Mouse (Mus musculus): ENCODE measurements around the gene Il20.

The Il20 gene

DNA sequence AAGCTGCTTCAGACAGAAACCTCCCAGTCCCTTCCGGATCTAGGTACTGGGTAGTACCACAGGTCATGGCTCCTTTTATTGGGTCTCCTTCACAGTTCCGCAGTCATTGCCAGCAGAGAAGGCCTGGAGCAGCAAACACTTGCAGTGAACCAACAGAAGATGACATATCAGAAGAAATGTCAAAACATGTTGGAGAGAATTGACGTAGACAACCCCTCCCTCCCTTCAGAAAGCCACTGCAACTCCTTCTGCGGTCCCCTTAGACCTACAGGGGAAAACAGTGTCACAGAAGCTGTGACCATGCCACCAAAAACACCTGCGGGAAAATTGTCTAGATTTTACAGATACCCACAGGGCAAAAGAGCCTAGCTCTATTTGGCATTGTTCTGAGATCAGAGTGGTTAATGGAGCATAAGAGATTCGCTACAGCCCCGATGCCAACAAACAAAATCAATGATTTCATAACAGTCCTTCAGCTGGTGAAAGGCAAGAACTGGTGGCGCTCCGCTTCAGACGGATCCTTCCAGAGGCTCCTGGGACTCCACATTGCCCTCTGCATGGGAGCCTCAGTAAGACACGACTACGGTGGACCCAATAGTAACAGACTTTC, at the start of gene Il20:
TSS of gene Il20 (minus strand) at position 51 of the 610 bp plus-strand sequence.
- DNase-seq, result no peak

- DNase-seq, result no peak
These were observed 35.7 kb upstream of the Il20 start for GRCm38 (mm10) chr1:130946920-130947319.

DNA sequence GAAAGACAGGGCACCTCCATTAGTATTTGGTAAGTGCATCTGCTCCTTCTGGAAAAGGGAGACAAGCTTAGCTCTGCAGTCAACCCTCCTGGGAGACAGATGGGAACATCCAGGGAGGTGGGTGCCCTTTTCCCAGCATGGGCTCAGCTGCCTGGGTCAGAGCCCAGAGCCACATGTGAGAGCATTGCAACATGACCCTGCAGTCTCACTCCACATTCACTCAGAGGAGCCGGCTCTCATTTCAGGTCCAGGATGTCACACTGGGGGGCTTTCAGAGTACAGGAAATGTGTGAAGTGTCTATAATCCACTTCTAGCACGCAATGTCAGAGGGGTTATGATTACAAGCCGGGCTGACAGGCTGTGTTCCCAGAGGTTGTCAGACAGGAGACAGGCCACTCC, 30.6 kb upstream of the Il20 start:
- DNase-seq, result no peak

GRCm38 (mm10) chr1:130940065-130940687, 28.9 kb upstream of the Il20 start, which contains the start of gene Il19:
TSS of gene Il19 (minus strand) at chr1:130940115.
- DNase-seq, result no peak

DNA sequence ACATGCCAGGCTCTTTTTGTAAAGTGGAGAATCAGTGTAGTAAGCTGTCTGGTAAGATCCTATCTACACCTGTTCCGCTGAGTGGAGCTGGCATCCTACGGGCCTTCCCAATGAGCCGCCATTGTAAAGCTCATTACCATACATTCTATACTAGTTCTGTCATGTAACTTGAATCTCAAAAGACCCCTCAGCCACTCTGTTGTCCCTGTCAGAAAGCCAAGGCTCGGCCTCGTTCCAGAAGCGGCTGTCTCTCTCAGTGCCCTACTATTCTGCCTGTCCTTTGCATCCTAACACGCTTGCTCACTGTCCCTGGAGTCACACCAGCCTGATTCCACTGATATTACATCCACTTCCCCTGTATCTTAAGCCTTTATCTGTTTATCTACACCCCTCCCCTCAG, 26.9 kb upstream of the Il20 start:
- no peak for DNase-seq

GRCm38 (mm10) chr1:130937170-130937569, 25.9 kb upstream of the Il20 start:
- DNase-seq, result no peak

GRCm38 (mm10) chr1:130936351-130936750, 25.1 kb upstream of the Il20 start:
- DNase-seq, result no peak

DNA sequence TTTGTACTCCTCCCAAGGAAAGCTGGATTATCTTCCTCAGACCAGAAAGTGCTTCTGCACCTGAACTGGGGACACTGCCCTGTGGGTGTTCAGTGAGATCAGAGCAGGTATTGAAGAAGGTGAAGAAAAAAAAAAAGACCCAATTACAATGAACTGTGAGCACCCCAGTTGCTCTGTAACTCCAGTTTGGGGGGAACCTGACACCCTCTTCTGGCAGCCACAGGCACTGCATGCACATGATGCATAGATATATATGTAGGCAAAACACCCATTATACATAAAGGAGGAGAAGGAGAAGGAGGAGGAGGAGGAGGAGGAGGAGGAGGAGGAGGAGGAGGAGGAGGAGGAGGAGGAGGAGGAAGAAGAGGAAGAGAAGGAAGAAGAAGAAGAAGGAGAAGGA, 15.2 kb upstream of the Il20 start:
- DNase-seq, result no peak

GRCm38 (mm10) chr1:130918323-130918980, 7.2 kb upstream of the Il20 start:
- DNase-seq, result no peak

GRCm38 (mm10) chr1:130902505-130902904, 8.7 kb downstream of the Il20 start:
- DNase-seq, result no peak

DNA sequence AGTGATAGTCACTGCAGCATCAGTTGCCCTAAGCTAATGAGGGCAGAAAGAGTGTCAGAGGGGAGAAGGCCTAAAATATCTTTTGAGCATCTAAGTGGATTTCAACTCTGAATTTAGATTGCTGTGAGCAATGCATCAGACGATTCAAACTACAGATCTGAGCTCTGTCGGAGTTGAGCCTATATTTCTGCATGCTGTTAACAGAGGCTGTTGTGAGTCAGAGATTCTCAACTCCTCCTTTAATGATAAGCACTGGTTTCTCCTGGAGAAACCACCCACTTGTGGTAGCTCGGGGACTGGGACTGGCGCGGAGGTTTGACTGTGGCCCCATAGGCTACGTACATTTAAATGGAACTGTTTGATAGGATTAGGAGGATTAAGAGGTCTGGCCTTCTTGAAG, 16.8 kb downstream of the Il20 start:
- DNase-seq, result no peak

DNA sequence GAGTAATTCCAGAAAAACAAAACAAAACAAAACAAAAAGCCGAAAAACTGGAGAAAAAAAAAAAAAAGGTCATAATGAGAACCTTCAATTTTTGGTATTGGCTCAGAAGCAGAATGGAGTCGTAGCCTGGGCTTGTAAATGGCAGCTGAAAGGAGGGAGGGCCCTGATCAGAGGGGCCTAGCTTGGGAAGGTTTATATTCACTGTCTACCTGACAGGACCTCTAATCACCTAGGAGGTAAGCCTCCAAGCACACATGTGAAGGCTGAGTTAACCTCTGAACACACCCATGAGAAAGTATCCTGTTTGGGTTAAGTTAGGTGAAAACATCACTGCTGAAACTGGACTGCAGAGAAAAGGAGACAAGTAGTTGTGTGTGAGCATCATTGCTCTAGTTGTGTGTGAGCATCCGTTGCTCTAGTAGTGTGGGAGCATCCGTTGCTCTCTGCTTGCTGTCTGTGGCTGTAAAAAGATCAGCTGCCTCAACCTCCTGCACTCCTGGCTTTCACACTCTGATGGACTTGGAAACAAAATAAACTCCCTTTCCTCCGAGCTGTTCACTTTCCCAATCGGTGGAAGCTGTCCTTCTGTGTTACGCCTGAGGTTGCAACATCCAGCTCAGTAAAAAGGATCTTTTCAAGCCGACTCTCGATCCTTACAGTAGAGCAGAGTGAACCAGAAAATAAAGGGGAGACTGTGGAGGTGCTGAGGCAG, 17.8 kb downstream of the Il20 start:
- no peak for DNase-seq

DNA sequence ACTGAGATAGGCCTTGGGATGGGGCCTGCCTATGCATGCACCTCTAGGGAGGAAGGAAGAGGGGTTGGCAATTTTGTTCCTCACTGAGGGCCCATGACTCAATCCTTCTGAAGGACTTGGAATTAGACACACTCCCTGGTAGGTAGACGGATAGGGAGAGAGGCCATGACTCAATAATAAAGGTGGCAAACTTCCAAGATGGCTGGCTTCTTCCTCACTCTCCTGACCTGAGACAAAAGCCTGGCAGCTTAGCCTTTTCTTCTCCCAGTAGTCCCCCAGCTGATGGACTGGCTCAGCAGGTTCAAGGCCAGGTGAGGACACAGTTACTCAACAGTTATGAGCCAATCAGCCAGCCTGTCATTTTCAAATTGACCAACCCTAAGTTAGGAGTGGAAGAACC, 18.8 kb downstream of the Il20 start:
- DNase-seq, result no peak

DNA sequence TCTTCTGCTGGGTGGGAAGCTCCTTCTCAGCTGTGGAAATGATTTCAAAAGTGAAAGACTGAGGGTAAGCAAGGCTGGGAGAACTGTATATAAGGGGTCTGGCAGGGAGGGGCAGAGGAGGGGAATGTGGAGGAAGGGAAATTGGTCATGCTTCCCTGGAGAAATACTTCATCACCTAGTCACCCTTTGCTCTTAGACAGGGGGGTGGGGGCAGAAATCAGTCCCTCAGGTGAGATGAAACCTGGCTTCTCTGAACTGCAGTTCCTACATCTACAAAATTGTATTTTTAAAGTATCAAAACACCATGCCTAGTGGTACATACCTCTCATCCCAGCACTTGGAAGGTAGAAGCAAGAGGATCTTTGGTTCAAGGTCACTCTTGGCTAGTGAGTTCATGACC, 23.9 kb downstream of the Il20 start, which contains the start of gene Il24:
TSS of gene Il24 (minus strand) at position 101 of the 400 bp plus-strand sequence.
- DNase-seq, result no peak

DNA sequence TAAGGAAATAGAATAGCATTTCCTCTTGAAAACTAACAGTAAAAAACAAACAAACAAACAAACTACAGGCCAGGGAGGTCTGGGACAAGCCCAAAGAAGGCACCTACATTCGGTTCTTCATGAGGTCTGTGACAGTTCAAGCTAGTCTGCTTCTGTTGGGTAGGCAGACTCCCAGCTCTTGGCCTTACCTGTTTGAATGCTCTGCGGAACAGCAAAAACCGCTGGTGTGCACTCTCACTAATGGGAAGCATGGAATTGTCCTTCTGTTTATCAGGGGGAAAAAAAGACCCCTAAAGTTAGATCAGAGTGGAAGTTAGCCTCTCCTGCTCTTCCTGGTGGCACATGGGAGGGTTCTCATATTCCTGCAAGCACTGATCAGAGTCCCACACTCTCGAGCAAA, 28.1 kb downstream of the Il20 start:
- DNase-seq, result no peak

GRCm38 (mm10) chr1:130879927-130880326, 31.3 kb downstream of the Il20 start:
- no peak for DNase-seq

DNA sequence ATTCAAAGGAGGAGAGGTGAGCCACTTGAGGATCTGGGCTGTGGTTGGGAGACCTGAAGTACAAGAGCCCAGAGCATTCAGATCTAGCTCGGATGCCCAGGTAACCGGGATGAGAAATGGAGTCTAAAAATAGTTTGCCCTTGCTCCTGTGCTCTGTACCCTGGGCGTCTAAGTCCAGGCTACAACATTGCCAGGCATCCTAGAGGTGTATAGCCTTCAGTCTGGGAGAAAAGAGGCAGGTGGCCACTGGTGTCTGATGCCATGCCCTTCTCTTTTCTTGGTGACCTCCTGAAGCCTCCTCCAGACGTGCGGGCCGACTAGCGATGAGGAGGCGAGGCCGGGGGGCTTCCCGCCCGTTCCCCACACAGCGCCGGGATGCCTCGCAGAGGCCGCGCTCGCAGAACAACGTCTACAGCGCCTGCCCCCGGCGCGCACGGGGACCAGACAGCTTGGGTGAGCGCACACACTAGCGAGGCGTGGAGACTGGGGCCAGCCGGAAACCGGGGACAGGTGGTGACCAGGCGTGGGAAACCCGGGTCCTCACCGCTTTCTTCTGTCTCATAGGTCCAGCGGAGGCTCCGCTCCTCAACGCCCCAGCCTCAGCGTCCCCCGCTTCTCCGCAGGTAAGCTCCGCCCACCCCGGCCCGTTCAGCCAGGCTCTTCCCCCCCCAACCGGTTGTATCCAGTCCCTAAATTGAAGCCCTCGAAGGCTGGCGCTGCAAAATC, 33.2 kb downstream of the Il20 start:
- peak; percentile 25 for DNase-seq

DNA sequence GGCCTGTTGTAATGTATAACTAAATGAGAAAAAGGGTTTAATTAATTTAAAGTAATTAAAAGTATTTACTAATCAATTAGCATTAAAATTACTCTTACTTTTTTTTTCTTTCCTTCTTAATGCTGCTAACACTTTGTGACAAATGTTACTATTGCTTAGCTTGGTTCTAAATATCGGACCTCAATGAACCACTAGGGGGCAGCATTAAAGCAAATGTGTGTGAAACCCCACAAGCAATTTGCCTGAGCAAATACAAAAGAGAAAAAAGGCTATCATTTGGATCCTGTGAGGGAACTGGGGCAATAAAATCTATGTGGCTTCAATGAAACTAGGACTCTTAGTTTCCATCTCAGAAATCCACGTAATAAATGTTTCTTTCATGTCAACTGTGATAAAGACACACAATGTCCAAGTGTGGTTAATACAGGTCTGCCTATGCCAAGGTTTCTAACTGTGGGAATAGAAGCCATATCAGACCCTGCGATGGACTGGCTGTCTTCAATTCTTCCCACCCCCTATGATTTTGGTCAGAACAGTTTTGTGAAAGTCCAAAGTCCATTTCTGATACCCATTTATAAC, 34.2 kb downstream of the Il20 start:
- DNase-seq, result peak; percentile 40

DNA sequence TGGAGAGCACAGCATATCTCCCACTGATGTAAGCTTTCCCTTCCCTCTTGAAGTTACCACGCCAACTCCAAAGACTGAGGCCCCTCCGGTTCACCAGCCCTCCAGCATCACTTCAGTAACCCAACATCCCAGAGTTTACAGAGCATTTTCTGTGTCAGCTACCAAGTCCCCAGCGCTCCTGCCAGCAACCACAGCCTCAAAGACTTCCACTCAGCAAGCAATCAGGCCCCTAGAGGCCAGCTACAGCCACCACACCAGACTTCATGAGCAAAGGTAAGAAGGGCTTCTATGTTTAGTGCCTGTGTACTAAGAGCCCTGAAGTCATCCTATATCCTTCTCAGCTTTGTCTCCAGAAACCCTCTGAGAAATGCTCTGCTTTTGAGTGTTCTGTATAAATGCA, 35.3 kb downstream of the Il20 start:
- DNase-seq, result no peak

- peak; percentile 12 for DNase-seq
These were observed 36.1 kb downstream of the Il20 start for GRCm38 (mm10) chr1:130875139-130875538.

- DNase-seq, result no peak
These were observed 38.3 kb downstream of the Il20 start for GRCm38 (mm10) chr1:130872912-130873311.

- DNase-seq, result no peak
These were observed 45.6 kb downstream of the Il20 start, which contains the start of gene Fcmr for GRCm38 (mm10) chr1:130865541-130866221. TSS of gene Fcmr (plus strand) at chr1:130865669.
